Mouse (Mus musculus): ENCODE measurements at regions not wholly inside any gene's neighbourhood (a gene's known extent, or its start where the extent isn't known, plus 50 kb on each side); places are given as distances from the start of the nearest gene placed in this dataset.

DNA sequence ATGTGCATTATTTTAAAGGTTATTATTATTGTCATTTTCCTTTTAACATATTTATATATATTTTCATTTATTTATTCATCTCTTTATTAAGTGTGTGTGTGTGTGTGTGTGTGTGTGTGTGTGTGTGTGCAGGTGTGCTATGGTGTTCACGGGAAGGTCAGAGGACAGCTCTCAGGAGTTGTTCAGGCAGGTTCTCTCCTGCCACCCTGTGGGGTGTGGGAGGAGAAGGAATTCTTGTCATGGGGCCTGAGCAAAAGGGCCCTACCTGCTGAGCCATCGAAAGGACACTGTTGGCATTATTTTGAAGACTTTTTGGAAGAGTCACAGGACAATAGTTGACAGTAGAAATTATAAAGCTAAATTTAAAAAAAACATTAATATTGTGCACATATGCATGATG lies 216.4 kb upstream of the Gadl1 start:
- 48% methylated on average over 2 of the region's 2 CpGs for WGBS
- TF ChIP-seq CTCF (conservative IDR thresholded peaks at IDR 0.05; ENCODE audit: insufficient read depth, insufficient read length, low read depth, low read length) (peak; percentile 40), POLR2A (IDR thresholded peaks at IDR 0.05; ENCODE audit: low read depth, low read length) (no peak)

DNA sequence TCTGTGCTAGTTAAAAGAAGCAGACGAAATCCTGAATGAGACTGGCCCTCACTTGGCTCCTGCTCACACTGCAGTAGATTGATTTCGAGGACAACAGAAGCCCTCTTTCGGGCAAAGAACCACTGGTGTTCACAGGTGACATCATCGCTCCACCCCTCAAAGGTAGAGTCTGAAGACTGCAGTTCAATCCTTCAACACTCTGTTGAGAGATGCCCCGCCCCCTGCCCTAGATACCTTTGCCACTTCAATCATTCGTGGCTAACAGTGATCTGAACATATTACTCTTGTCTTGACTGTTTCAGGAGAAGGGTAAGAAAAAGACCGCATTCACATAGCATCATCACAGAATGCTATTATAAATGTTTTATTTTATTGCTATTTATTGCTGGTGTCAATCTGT lies 205.5 kb upstream of the Gadl1 start:
- no peaks in the 10 kb centered on the region for H3K27me3 ChIP-seq (replicated peaks; ENCODE audit: control insufficient read depth, insufficient read depth, low read length)
- H3K4me3 ChIP-seq (ENCODE audit: insufficient read depth, low read depth, low read length) = no peak overlapping the region
- WGBS = 91% methylated on average over 7 of the region's 7 CpGs
- H3K36me3 ChIP-seq (ENCODE audit: control insufficient read depth, insufficient read depth, low read length) = no peaks in the 10 kb centered on the region
- no peaks in the 10 kb centered on the region for H3K4me1 ChIP-seq (ENCODE audit: control insufficient read depth, insufficient read depth, low read length)
- DNase-seq = no peak
- no peak overlapping the region for H3K27ac ChIP-seq (ENCODE audit: insufficient read depth, low read depth, low read length)
- TF ChIP-seq POLR2A (IDR thresholded peaks at IDR 0.05; ENCODE audit: low read depth, low read length) (no peak), CTCF (conservative IDR thresholded peaks at IDR 0.05; ENCODE audit: insufficient read depth, insufficient read length, low read depth, low read length) (no peak)

More for the DNA sequence above, 216.4 kb upstream of the Gadl1 start:
- H3K27ac ChIP-seq (ENCODE audit: insufficient read depth, low read depth, low read length) = no peak overlapping the region
- H3K36me3 ChIP-seq (ENCODE audit: control insufficient read depth, insufficient read depth, low read length) = no peaks in the 10 kb centered on the region
- peak; percentile 8 for DNase-seq
- no peaks in the 10 kb centered on the region; the same call in 1 of the 2 replicates for H3K27me3 ChIP-seq (replicated peaks; ENCODE audit: control insufficient read depth, insufficient read depth, low read length)
- no peaks in the 10 kb centered on the region for H3K4me1 ChIP-seq (ENCODE audit: control insufficient read depth, insufficient read depth, low read length)
- H3K4me3 ChIP-seq (ENCODE audit: insufficient read depth, low read depth, low read length) = no peak overlapping the region

DNA sequence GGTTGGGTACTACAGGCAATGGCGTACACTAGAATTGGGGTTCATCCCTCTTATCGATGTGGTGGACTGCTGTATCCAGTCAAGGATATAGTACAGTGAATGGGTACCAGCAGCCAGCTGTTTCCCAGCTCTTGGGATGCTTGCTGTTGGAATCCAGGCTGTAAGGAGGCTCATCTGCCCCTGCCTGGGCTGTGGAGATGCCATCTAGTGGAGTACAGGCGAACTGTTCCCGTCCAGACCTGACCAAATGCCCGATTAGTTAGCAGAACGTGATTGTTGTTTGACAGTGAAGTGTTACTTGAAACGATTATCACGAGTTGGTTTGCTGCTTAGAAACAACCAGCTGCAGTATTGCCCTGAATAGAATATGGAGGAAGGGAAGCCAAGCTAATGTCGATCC lies 205.0 kb upstream of the Gadl1 start:
- 33% methylated on average over 9 of the region's 9 CpGs for WGBS
- Histone ChIP-seq H3K27ac (ENCODE audit: insufficient read depth, low read depth, low read length) (no peak overlapping the region), H3K27me3 (replicated peaks; ENCODE audit: control insufficient read depth, insufficient read depth, low read length) (no peaks in the 10 kb centered on the region), H3K36me3 (ENCODE audit: control insufficient read depth, insufficient read depth, low read length) (no peaks in the 10 kb centered on the region), H3K4me3 (ENCODE audit: insufficient read depth, low read depth, low read length) (no peak overlapping the region), H3K4me1 (ENCODE audit: control insufficient read depth, insufficient read depth, low read length) (no peaks in the 10 kb centered on the region)
- TF ChIP-seq CTCF (conservative IDR thresholded peaks at IDR 0.05; ENCODE audit: insufficient read depth, insufficient read length, low read depth, low read length) = peak; percentile 89
- no peak for TF ChIP-seq POLR2A (IDR thresholded peaks at IDR 0.05; ENCODE audit: low read depth, low read length)
- DNase-seq = peak; percentile 58

DNA sequence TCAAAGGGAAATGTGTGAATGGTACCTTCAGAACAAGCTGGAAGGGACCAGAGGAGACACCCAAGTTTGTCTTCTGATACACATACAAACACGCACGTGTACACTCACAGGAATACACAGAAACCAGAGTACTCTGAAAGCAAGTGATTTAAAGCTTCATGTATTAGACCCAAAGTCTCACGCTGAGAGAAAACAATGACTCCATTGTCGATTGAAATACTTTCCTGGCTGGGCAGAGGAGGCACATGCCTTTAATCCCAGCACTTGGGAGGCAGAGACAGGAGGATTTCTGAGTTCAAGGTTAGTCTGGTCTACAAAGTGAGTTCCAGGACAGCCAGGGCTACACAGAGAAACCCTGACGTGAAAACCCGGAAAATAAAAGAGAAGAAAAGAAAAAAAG lies 203.5 kb upstream of the Gadl1 start:
- DNase-seq = no peak
- no peak overlapping the region for H3K4me3 ChIP-seq (ENCODE audit: insufficient read depth, low read depth, low read length)
- H3K27me3 ChIP-seq (replicated peaks; ENCODE audit: control insufficient read depth, insufficient read depth, low read length) = no peaks in the 10 kb centered on the region
- no peak overlapping the region for H3K27ac ChIP-seq (ENCODE audit: insufficient read depth, low read depth, low read length)
- WGBS = 86% methylated on average over 6 of the region's 6 CpGs
- no peaks in the 10 kb centered on the region for H3K36me3 ChIP-seq (ENCODE audit: control insufficient read depth, insufficient read depth, low read length)
- TF ChIP-seq POLR2A (IDR thresholded peaks at IDR 0.05; ENCODE audit: low read depth, low read length) = no peak
- TF ChIP-seq CTCF (conservative IDR thresholded peaks at IDR 0.05; ENCODE audit: insufficient read depth, insufficient read length, low read depth, low read length) = no peak
- H3K4me1 ChIP-seq (ENCODE audit: control insufficient read depth, insufficient read depth, low read length) = no peaks in the 10 kb centered on the region

DNA sequence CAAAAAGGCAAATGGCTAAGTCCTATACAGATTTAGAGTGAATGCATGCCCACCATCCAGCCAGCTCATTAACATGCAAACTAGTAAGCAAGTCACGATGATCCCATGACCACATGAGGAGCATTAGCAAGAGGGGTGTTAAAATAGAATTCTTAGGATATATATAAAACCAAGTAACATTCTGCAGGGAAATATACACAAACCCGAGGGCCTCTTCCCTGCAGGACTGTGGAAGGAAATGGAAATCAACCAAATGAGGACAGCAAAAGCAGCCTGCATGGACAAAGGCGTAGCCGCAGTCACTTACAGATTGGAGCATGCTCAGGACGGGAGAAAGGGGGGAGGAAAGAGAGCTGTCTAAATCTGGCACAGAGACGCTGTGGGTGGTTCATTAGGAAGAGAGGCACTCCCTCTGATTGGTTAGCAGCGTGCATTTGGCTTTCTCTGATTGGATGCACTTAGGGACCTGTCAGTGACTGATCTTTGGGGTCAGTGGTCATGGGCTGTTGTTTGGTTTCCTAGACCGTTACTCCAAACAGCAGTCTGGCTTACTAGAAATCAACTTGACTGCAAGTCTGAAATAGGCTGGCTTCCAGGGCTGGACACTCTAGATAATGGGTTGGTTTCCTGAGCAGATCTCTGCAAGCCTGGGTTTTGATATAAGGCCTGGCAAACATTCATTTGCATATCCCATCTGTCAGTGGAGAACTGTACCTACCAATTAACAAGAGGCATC lies 200.9 kb upstream of the Gadl1 start:
- H3K4me3 ChIP-seq (ENCODE audit: insufficient read depth, low read depth, low read length) = no peak overlapping the region
- no peaks in the 10 kb centered on the region for H3K36me3 ChIP-seq (ENCODE audit: control insufficient read depth, insufficient read depth, low read length)
- TF ChIP-seq CTCF (conservative IDR thresholded peaks at IDR 0.05; ENCODE audit: insufficient read depth, insufficient read length, low read depth, low read length) (no peak), POLR2A (IDR thresholded peaks at IDR 0.05; ENCODE audit: low read depth, low read length) (no peak)
- H3K27me3 ChIP-seq (replicated peaks; ENCODE audit: control insufficient read depth, insufficient read depth, low read length) = no peaks in the 10 kb centered on the region
- no peak overlapping the region for H3K27ac ChIP-seq (ENCODE audit: insufficient read depth, low read depth, low read length)
- WGBS = 36% methylated on average over 8 of the region's 8 CpGs
- DNase-seq = peak; percentile 73
- H3K4me1 ChIP-seq (ENCODE audit: control insufficient read depth, insufficient read depth, low read length) = no peaks in the 10 kb centered on the region

DNA sequence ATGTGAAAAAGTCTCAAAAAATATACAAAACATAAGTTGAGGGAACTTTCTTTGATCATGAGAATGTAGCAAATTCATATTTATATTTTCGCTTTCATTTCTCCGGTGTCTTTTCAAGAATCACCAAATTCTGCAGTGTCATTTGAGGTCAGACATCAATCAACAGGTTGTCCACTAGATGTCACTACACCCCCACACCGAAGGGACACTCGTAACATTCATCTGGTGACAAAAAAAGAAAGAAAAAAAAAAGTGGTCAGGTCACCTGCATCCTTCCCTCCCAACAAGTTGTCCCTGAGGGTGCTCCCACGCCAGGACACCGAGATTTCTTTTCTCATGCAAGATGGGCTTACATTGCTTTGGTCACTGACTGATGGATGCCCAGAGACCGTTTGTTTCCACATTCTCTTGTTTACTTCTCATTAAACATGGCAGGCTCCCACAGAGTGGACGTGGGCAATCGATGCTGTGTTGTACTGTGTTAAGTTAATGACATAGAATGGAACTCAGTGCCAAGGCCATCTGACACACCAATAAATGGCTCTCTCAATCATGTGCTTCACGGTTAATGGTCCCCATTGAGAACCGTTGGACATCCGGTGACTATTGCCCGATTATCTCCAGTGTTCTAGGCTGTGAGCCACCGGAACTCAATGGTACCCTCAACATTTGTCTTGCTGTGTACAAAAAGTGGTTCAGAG lies 199.1 kb upstream of the Gadl1 start:
- peak; percentile 26; the same call in 1 of the 2 replicates for TF ChIP-seq CTCF (conservative IDR thresholded peaks at IDR 0.05; ENCODE audit: insufficient read depth, insufficient read length, low read depth, low read length)
- no peak for TF ChIP-seq POLR2A (IDR thresholded peaks at IDR 0.05; ENCODE audit: low read depth, low read length)
- Histone ChIP-seq H3K36me3 (ENCODE audit: control insufficient read depth, insufficient read depth, low read length) (no peaks in the 10 kb centered on the region), H3K27ac (ENCODE audit: insufficient read depth, low read depth, low read length) (no peak overlapping the region), H3K4me1 (ENCODE audit: control insufficient read depth, insufficient read depth, low read length) (no peaks in the 10 kb centered on the region), H3K4me3 (ENCODE audit: insufficient read depth, low read depth, low read length) (no peak overlapping the region), H3K27me3 (replicated peaks; ENCODE audit: control insufficient read depth, insufficient read depth, low read length) (no peaks in the 10 kb centered on the region)
- WGBS = 70% methylated on average over 14 of the region's 14 CpGs
- DNase-seq = peak; percentile 43

DNA sequence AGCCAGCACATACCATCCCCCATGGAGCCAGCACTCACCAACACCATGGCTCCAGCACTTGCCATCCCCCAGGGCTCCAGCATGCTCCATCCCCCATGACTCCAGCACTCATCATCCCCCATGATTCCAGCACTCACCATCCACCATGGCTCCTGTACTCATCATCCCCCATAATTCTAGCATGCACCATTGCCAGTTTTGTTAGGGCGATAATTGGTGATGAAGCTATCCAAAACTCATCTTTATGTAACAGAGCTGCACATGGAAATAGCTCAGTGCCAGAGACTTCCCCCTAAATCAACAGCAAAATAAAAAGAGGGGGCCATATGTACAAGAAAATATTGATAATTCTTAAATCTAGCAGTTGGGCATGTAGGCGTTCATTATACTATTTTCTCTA lies 188.9 kb upstream of the Gadl1 start:
- TF ChIP-seq CTCF (conservative IDR thresholded peaks at IDR 0.05; ENCODE audit: insufficient read depth, insufficient read length, low read depth, low read length) (no peak), POLR2A (IDR thresholded peaks at IDR 0.05; ENCODE audit: low read depth, low read length) (no peak)
- Histone ChIP-seq H3K4me1 (ENCODE audit: control insufficient read depth, insufficient read depth, low read length) (no peaks in the 10 kb centered on the region), H3K27me3 (replicated peaks; ENCODE audit: control insufficient read depth, insufficient read depth, low read length) (no peaks in the 10 kb centered on the region), H3K27ac (ENCODE audit: insufficient read depth, low read depth, low read length) (no peak overlapping the region), H3K4me3 (ENCODE audit: insufficient read depth, low read depth, low read length) (no peak overlapping the region), H3K36me3 (ENCODE audit: control insufficient read depth, insufficient read depth, low read length) (no peaks in the 10 kb centered on the region)
- 96% methylated on average over 2 of the region's 2 CpGs for WGBS
- DNase-seq = no peak
